Mouse (Mus musculus): ENCODE data around the gene Ciao1. TPM values are rescaled to one million over a fixed set of nuclear protein-coding genes. Genes with fewer than 3 reads are reported as not detected.
"Not testable (repeated sequence)": the region's sequence is repeated elsewhere in the genome, so short reads cannot be mapped to it uniquely, and the experiment has no call there.

Ciao1 gene
- polyA plus RNA-seq, 1 experiment from 2014 or later: 49.7 TPM

DNA sequence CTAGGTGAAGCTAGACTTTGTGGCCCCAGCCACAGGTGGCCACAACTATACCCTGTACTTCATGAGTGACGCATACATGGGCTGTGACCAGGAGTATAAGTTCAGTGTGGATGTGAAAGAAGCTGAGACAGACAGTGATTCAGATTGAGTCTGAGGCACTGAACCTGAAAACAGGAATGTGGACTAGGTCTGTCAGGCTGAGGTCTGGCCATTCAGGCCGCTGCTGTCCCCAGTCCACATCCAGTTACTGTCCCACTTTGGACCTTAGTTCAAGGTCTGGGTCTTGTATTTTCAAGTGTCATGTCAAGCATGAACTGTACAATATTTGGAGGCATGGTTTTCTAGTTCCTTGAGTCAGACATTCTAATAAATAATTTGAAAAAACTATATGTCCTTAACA lies 7.6 kb downstream of the Ciao1 start:
- Histone ChIP-seq H3K9me3 (replicated peaks) (no peaks in the 10 kb centered on the region), H3K36me3 (peaks cover 96% of the 10 kb centered on the region), H3K4me2 (no peak overlapping the region), H3K9ac (no peak overlapping the region), H3K4me1 (no peaks in the 10 kb centered on the region), H3K27ac (no peak overlapping the region), H3K27me3 (replicated peaks) (no peaks in the 10 kb centered on the region), H3K4me3 (no peak overlapping the region)
- ATAC-seq: no peak
- WGBS (ENCODE audit: insufficient replicate concordance): 95% methylated on average over 2 of the region's 2 CpGs

- 90% methylated on average over 11 of the region's 11 CpGs for WGBS (ENCODE audit: insufficient replicate concordance)
- peaks cover 98% of the 10 kb centered on the region for H3K36me3 ChIP-seq
- no peak for ATAC-seq
- H3K27me3 ChIP-seq (replicated peaks): no peaks in the 10 kb centered on the region
- no peak overlapping the region for H3K27ac ChIP-seq
- no peaks in the 10 kb centered on the region for H3K9me3 ChIP-seq (replicated peaks)
- no peak overlapping the region for H3K4me3 ChIP-seq
- no peaks in the 10 kb centered on the region for H3K4me1 ChIP-seq
- H3K4me2 ChIP-seq: no peak overlapping the region
- no peak overlapping the region for H3K9ac ChIP-seq
Measured at GRCm38 (mm10) chr2:127237897-127238610, 9.6 kb downstream of the Ciao1 start.

DNA sequence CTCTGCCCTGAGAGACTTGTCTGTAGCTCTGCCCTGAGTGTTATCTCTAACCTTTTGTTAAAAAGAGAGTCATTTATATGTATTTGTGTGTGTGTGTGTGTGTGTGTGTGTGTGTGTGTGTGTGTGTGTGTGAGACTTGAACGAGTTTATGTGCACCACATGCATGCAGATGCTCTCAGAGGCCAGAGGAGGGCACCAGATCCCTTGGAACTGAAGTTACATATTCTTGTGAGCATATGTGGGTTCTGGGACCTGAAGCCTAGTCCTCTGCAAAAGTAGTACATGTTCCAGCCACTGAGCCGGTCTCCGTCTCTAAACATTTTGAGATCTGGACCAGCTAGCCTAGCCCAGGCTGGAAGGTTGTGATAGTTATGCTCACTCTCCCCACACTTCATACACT lies 22.4 kb downstream of the Ciao1 start:
- Histone ChIP-seq H3K27me3 (replicated peaks) (no peaks in the 10 kb centered on the region), H3K4me2 (no peak overlapping the region), H3K4me3 (no peak overlapping the region), H3K9me3 (replicated peaks) (peaks cover 10% of the 10 kb centered on the region; the same call in 1 of the 2 replicates), H3K27ac (no peak overlapping the region), H3K4me1 (no peaks in the 10 kb centered on the region), H3K9ac (no peak overlapping the region), H3K36me3 (peaks cover 99% of the 10 kb centered on the region)
- ATAC-seq: no peak
- WGBS (ENCODE audit: insufficient replicate concordance): 94% methylated on average over 3 of the region's 3 CpGs

GRCm38 (mm10) chr2:127217746-127218145 lies 29.9 kb downstream of the Ciao1 start:
- WGBS (ENCODE audit: insufficient replicate concordance): 84% methylated on average over 5 of the region's 5 CpGs
- H3K4me3 ChIP-seq: no peak overlapping the region
- H3K4me2 ChIP-seq: no peak overlapping the region
- H3K9ac ChIP-seq: no peak overlapping the region
- no peaks in the 10 kb centered on the region for H3K4me1 ChIP-seq
- peaks cover 99% of the 10 kb centered on the region for H3K36me3 ChIP-seq
- no peaks in the 10 kb centered on the region for H3K9me3 ChIP-seq (replicated peaks)
- no peaks in the 10 kb centered on the region for H3K27me3 ChIP-seq (replicated peaks)
- H3K27ac ChIP-seq: no peak overlapping the region
- no peak for ATAC-seq

DNA sequence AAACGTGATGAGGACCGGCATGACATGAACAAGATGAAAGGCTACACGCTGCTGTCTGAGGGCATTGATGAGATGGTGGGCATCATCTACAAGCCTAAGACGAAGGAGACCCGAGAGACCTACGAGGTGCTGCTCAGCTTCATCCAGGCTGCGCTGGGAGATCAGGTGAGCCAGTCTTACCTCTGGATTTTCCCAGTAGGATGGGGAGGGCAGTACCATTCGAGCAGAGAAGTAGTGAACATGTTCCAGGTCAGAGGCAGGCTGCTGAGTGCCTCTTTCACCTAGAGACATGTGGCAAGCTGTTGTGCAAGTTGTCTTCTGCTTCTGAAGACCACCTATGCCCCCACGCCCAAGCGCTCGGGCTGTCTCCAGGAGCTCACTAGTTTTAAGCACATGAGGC lies 36.9 kb downstream of the Ciao1 start:
- Histone ChIP-seq H3K4me1 (peaks cover 22% of the 10 kb centered on the region), H3K36me3 (peaks cover 62% of the 10 kb centered on the region), H3K27ac (no peak overlapping the region), H3K4me3 (no peak overlapping the region), H3K27me3 (replicated peaks) (no peaks in the 10 kb centered on the region), H3K4me2 (no peak overlapping the region), H3K9me3 (replicated peaks) (no peaks in the 10 kb centered on the region), H3K9ac (no peak overlapping the region)
- no peak for ATAC-seq
- 88% methylated on average over 11 of the region's 11 CpGs for WGBS (ENCODE audit: insufficient replicate concordance)

DNA sequence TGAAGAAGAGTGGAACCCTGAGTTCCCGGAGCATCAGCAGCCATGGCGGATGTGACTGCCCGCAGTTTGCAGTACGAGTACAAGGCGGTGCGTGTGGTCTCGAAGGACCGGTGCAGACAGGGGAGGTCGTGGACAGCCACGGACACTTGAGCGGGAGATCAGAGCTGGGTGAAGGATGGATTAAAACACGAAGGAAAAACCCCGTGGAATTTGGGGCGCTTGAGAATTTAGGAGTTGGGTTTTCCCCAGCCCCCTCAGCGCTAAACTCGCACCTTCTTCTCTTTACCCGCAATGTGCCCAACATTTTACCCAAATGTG lies 39.2 kb downstream of the Ciao1 start:
- no peak for ATAC-seq
- no peaks in the 10 kb centered on the region for H3K9me3 ChIP-seq (replicated peaks)
- WGBS (ENCODE audit: insufficient replicate concordance): under 1% methylated on average over 17 of the region's 17 CpGs

GRCm38 (mm10) chr2:127207547-127208451 lies 39.8 kb downstream of the Ciao1 start, which contains the start of the genes 1810024B03Rik and Snrnp200:
Gene 1810024B03Rik, minus strand, starts transcription at chr2:127208280.
Gene Snrnp200, plus strand, starts transcription at chr2:127208386.
- H3K9me3 ChIP-seq (replicated peaks): no peaks in the 10 kb centered on the region
- peak within 1 kb of the TSS; percentile 84 for H3K27ac ChIP-seq
- H3K27me3 ChIP-seq (replicated peaks): no peaks in the 10 kb centered on the region
- H3K9ac ChIP-seq: peak within 1 kb of the TSS; percentile 89
- peak; percentile 97 for ATAC-seq
- H3K36me3 ChIP-seq: peaks cover 44% of the 10 kb centered on the region
- peaks cover 22% of the 10 kb centered on the region for H3K4me1 ChIP-seq
- H3K4me3 ChIP-seq: peak within 1 kb of the TSS; percentile 94
- 7% methylated on average over 36 of the region's 36 CpGs for WGBS (ENCODE audit: insufficient replicate concordance)
- peak within 1 kb of the TSS; percentile 87 for H3K4me2 ChIP-seq

More for the DNA sequence above, 39.2 kb downstream of the Ciao1 start:
- peak overlapping the region; percentile 89 for H3K9ac ChIP-seq
- H3K27me3 ChIP-seq (replicated peaks): no peaks in the 10 kb centered on the region
- H3K4me2 ChIP-seq: peak overlapping the region; percentile 87
- H3K36me3 ChIP-seq: peaks cover 46% of the 10 kb centered on the region
- peak overlapping the region; percentile 84 for H3K27ac ChIP-seq
- peak overlapping the region; percentile 94 for H3K4me3 ChIP-seq
- H3K4me1 ChIP-seq: peaks cover 22% of the 10 kb centered on the region

DNA sequence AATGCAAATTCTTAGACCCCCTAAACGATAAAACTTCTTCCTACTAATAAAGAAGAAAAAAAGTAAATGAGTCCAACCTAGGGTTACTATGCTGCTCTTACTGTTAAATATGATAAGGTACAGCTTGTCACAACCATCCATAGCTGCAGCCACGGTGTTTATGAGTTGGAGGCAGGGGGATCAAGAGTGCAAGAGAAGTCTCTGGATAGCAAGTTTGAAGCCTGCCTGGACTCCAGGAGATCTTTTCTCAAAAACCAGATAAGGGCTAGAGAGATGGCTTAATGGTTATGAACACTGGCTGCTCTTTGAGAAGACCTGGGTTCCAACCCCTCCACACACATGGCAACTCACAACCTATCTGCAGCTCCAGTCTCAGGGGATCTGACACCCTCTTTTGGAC lies 40.7 kb downstream of the Ciao1 start:
- no peak overlapping the region for H3K27ac ChIP-seq
- H3K4me3 ChIP-seq: peak overlapping the region; percentile 94; the same call in 1 of the 2 replicates
- H3K4me1 ChIP-seq: peaks cover 22% of the 10 kb centered on the region
- H3K9me3 ChIP-seq (replicated peaks): no peaks in the 10 kb centered on the region
- peak overlapping the region; percentile 65; the same call in 1 of the 2 replicates for H3K9ac ChIP-seq
- no peak for ATAC-seq
- no peaks in the 10 kb centered on the region for H3K27me3 ChIP-seq (replicated peaks)
- H3K4me2 ChIP-seq: peak overlapping the region; percentile 87
- 67% methylated on average over 2 of the region's 2 CpGs for WGBS (ENCODE audit: insufficient replicate concordance)
- H3K36me3 ChIP-seq: peaks cover 40% of the 10 kb centered on the region

- peaks cover 22% of the 10 kb centered on the region for H3K4me1 ChIP-seq
Measured at GRCm38 (mm10) chr2:127205936-127206335, 41.7 kb downstream of the Ciao1 start.

GRCm38 (mm10) chr2:127204932-127205331 lies 42.7 kb downstream of the Ciao1 start:
- Histone ChIP-seq H3K36me3 (peaks cover 34% of the 10 kb centered on the region), H3K27ac (no peak overlapping the region), H3K4me3 (no peak overlapping the region), H3K9me3 (replicated peaks) (no peaks in the 10 kb centered on the region), H3K4me2 (no peak overlapping the region), H3K27me3 (replicated peaks) (no peaks in the 10 kb centered on the region), H3K9ac (no peak overlapping the region), H3K4me1 (peaks cover 22% of the 10 kb centered on the region)
- WGBS (ENCODE audit: insufficient replicate concordance): 23% methylated on average over 3 of the region's 3 CpGs
- no peak for ATAC-seq

More at GRCm38 (mm10) chr2:127205936-127206335, 41.7 kb downstream of the Ciao1 start:
- ATAC-seq; H3K27ac ChIP-seq; H3K4me3 ChIP-seq; H3K9me3 ChIP-seq (replicated peaks); H3K4me2 ChIP-seq; H3K27me3 ChIP-seq (replicated peaks); H3K9ac ChIP-seq: not testable (repeated sequence)
- peaks cover 37% of the 10 kb centered on the region for H3K36me3 ChIP-seq
- 71% methylated on average over 4 of the region's 4 CpGs for WGBS (ENCODE audit: insufficient replicate concordance)
